Comparison of ENCODE assay signal across 25 mouse cellular contexts in the genomic region with DNA sequence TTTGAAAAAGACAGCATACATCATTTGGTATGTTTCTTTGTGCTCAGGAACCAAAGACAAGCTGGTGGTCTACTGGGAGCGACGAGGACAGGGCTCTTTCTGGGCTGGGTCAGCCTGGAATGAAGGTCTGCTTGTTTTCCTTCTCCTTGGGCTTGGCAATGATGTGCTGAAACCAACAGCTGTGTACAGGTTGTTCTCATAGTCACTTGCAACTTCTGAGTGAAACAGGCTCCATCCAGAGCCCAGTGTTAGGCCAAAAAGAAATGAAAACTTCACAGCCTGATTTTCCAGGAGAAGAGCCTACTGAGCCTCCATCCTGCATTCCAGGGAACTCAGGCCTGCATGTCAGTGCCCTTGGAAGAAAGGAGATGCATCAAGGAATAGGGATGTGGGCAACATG.
A peak's percentile ranks its signal among the peaks of the same experiment; 100 is the strongest.
DNase-seq lines count a peak whose midpoint lies in the region; ATAC-seq lines count a peak whose summit lies in the region.
"Had no signal": no experiment of that assay in that cellular context is flagged by ENCODE, and none has a peak within 500 bp of the region (broad histone marks: within the 10 kb centered on the region; RNA-seq: fewer than 3 reads in every experiment).

No protein-coding gene starts in this region.

- no peaks in the 10 kb centered on the region for H3K27me3 ChIP-seq in forebrain, embryonic 10.5 days (ENCODE audit: poor library complexity, severe bottlenecking)
- no peaks in the 10 kb centered on the region for H3K27me3 ChIP-seq in forebrain, embryonic 12.5 days
- no peaks in the 10 kb centered on the region for H3K27me3 ChIP-seq in midbrain, embryonic 10.5 days (ENCODE audit: low read depth, poor library complexity, severe bottlenecking)
- no peaks in the 10 kb centered on the region for H3K27me3 ChIP-seq in midbrain, embryonic 11.5 days (ENCODE audit: control insufficient read depth, insufficient read depth, low read length)
- H3K27me3 ChIP-seq: CH12.LX; embryonic facial prominence, embryonic 12.5 days; forebrain, embryonic 13.5 days; forebrain, embryonic 15.5 days had no signal

- H3K36me3 ChIP-seq in forebrain, embryonic 10.5 days (replicated peaks), result no peaks in the 10 kb centered on the region
- no peaks in the 10 kb centered on the region for H3K36me3 ChIP-seq in forebrain, embryonic 12.5 days (replicated peaks)
- no peaks in the 10 kb centered on the region for H3K36me3 ChIP-seq in midbrain, embryonic 10.5 days
- no peaks in the 10 kb centered on the region for H3K36me3 ChIP-seq in midbrain, embryonic 11.5 days (ENCODE audit: control insufficient read depth, insufficient read depth, low read length)
- H3K36me3 ChIP-seq: embryonic facial prominence, embryonic 10.5 days; embryonic facial prominence, embryonic 12.5 days; forebrain, embryonic 15.5 days; G1E had no signal

- H3K9me3 ChIP-seq in forebrain, embryonic 10.5 days, result no peaks in the 10 kb centered on the region
- no peaks in the 10 kb centered on the region for H3K9me3 ChIP-seq in forebrain, embryonic 12.5 days
- no peaks in the 10 kb centered on the region for H3K9me3 ChIP-seq in midbrain, embryonic 10.5 days (replicated peaks)
- no peaks in the 10 kb centered on the region for H3K9me3 ChIP-seq in midbrain, embryonic 11.5 days (ENCODE audit: control insufficient read depth, low read length)
- H3K9me3 ChIP-seq: embryonic facial prominence, embryonic 10.5 days; embryonic facial prominence, embryonic 12.5 days; forebrain, embryonic 13.5 days; forebrain, embryonic 15.5 days had no signal

- no peak overlapping the region for H3K4me2 ChIP-seq in forebrain, embryonic 12.5 days
- no peak overlapping the region for H3K4me2 ChIP-seq in midbrain, embryonic 11.5 days
- H3K4me2 ChIP-seq: embryonic facial prominence, embryonic 12.5 days; forebrain, embryonic 13.5 days; forebrain, embryonic 15.5 days had no signal

- H3K27ac ChIP-seq in forebrain, embryonic 10.5 days, result peak overlapping the region; percentile 70
- no peak overlapping the region for H3K27ac ChIP-seq in forebrain, embryonic 12.5 days
- H3K27ac ChIP-seq in midbrain, embryonic 10.5 days (replicated peaks), result 0 out of 2 replicates have a peak overlapping the region, but pooled peaks have one; percentile 1
- H3K27ac ChIP-seq in midbrain, embryonic 11.5 days (ENCODE audit: low read depth, low read length), result no peak overlapping the region
- H3K27ac ChIP-seq: embryonic facial prominence, embryonic 10.5 days; embryonic facial prominence, embryonic 12.5 days; forebrain, embryonic 13.5 days; forebrain, embryonic 15.5 days had no signal

- intact Hi-C loops in heart, postnatal 36 days (cut with DNase I), result no loop called here

- no peak for DNase-seq in forebrain, embryonic 10.5 days (ENCODE audit: extremely low spot score, low spot score)
- peak; percentile 3 to 17 for DNase-seq in heart, adult 18-20 months
- DNase-seq in heart, postnatal 36 days, result no peak
- DNase-seq in midbrain, embryonic 10.5 days (ENCODE audit: low spot score), result no peak
- no peak for DNase-seq in midbrain, embryonic 11.5 days (ENCODE audit: low spot score, missing footprints)
- DNase-seq: adrenal gland, adult 8-10 months; adrenal gland, postnatal 14 days; adrenal gland, postnatal 36 days; B cell, adult 2 months; cerebellum, adult 11-12 months; cerebellum, adult 2 months; cerebellum, adult 9-10 months; cerebellum, postnatal 10 days; cerebellum, postnatal 25 days; forebrain, postnatal 0 days had no signal

- peaks cover 14% of the 10 kb centered on the region for H3K4me1 ChIP-seq in forebrain, embryonic 10.5 days
- H3K4me1 ChIP-seq in forebrain, embryonic 12.5 days, result peaks cover 9% of the 10 kb centered on the region
- peaks cover 9% of the 10 kb centered on the region for H3K4me1 ChIP-seq in midbrain, embryonic 10.5 days
- H3K4me1 ChIP-seq in midbrain, embryonic 11.5 days (ENCODE audit: control insufficient read depth, insufficient read depth, low read length), result no peaks in the 10 kb centered on the region
- H3K4me1 ChIP-seq: embryonic facial prominence, embryonic 10.5 days; embryonic facial prominence, embryonic 12.5 days; forebrain, embryonic 15.5 days had no signal

- H3K9ac ChIP-seq in forebrain, embryonic 12.5 days, result no peak overlapping the region
- H3K9ac ChIP-seq in midbrain, embryonic 11.5 days (ENCODE audit: low read length), result no peak overlapping the region
- H3K9ac ChIP-seq: embryonic facial prominence, embryonic 12.5 days; forebrain, embryonic 13.5 days; forebrain, embryonic 15.5 days; forebrain, postnatal 0 days had no signal

- no peak for ATAC-seq in forebrain, embryonic 12.5 days (ENCODE audit: low FRiP score)
- no peak for ATAC-seq in midbrain, embryonic 11.5 days (ENCODE audit: low FRiP score)
- ATAC-seq: activated CD4-positive, CD25-positive, alpha-beta regulatory T cell, adult 4 months; CD4-positive, CD25-positive, alpha-beta regulatory T cell, adult 4 months; forebrain, embryonic 13.5 days; forebrain, embryonic 15.5 days; forebrain, postnatal 0 days; Patski had no signal

- WGBS in forebrain, embryonic 10.5 days, result 89% methylated on average over 2 of the region's 2 CpGs
- 82% methylated on average over 2 of the region's 2 CpGs for WGBS in forebrain, embryonic 12.5 days
- 87% methylated on average over 2 of the region's 2 CpGs for WGBS in midbrain, embryonic 10.5 days
- WGBS in midbrain, embryonic 11.5 days, result 81% methylated on average over 2 of the region's 2 CpGs

- H3K4me3 ChIP-seq in forebrain, embryonic 10.5 days, result no peak overlapping the region
- no peak overlapping the region for H3K4me3 ChIP-seq in forebrain, embryonic 12.5 days (replicated peaks)
- no peak overlapping the region for H3K4me3 ChIP-seq in midbrain, embryonic 10.5 days
- no peak overlapping the region for H3K4me3 ChIP-seq in midbrain, embryonic 11.5 days (ENCODE audit: low read depth, low read length)
- H3K4me3 ChIP-seq: embryonic facial prominence, embryonic 10.5 days; embryonic facial prominence, embryonic 12.5 days; forebrain, embryonic 13.5 days; forebrain, embryonic 15.5 days had no signal

Comparison
In these comparisons a context has a peak if more than half of its experiments do, and no peak if none do; other contexts are left out.
1. DNase-seq: peak in heart, adult 18-20 months (2 of 2); none in forebrain, embryonic 10.5 days (single experiment), heart, postnatal 36 days (0 of 2), midbrain, embryonic 10.5 days (single experiment) and midbrain, embryonic 11.5 days (single experiment).
2. H3K27ac ChIP-seq: peak in forebrain, embryonic 10.5 days (single experiment) and midbrain, embryonic 10.5 days (single experiment); none in forebrain, embryonic 12.5 days (single experiment) and midbrain, embryonic 11.5 days (single experiment).